Mouse (Mus musculus): ENCODE data around the gene Cnmd.
A peak's percentile ranks its signal among the peaks of the same experiment; 100 is the strongest.

DNA sequence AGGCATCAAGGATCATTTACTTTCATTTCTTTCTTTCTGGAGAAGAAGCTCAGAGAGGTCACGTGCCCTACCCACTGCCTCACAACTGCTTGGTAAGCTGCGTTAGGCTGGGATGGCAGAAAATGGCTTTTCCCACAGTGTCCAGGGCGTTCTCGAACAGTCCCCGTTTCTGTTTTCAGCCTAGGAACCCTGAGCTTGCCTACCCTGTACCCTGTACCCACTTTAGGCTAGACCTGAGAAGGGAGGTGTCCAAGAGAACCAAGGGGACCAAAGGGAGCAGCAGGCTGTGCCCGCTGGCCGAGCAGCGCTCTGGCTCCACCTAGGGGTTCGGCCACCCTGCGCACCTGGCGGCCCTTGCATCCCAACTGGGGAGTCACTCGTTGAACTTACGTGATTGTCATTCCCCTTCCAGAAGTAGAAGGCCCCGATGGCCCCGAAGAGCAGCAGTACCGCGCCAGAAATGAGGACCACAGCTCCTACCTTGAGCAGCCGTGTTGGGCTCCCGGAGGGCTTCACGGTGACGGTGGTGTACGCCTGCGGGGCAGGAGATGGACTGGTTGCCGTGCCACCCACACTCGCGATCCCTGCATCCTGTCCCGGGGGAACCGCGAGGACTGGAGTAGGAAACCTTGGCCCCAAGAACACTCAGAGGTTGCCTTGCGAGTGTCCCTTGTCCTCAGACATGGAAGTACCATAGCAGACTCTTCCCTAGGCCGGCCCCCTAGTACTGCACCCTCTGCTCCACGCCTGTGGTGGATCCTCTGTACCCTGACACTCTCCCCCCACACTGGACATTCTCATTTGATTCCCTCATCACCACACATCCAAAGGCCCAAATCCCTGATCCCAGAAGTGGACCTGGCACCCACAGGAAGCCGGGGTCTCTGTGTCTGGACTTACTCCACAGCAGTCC, 709 bp downstream of the Cnmd start:
- peak; percentile 98 for TF ChIP-seq CTCF (IDR thresholded peaks at IDR 0.05; ENCODE audit: low read depth, low read length)
- TF ChIP-seq POLR2A (IDR thresholded peaks at IDR 0.05; ENCODE audit: extremely low read depth, insufficient read depth, low read length) = no peak

All from liver, adult 2 months (tissue).